Mouse (Mus musculus): Measurements from ENCODE around the gene Gsg1l. TPM values are rescaled to one million over a fixed set of nuclear protein-coding genes. Genes with fewer than 3 reads are reported as not detected.

Gsg1l gene
- polyA plus RNA-seq, 3 experiments from 2014 or later: not detected

DNA sequence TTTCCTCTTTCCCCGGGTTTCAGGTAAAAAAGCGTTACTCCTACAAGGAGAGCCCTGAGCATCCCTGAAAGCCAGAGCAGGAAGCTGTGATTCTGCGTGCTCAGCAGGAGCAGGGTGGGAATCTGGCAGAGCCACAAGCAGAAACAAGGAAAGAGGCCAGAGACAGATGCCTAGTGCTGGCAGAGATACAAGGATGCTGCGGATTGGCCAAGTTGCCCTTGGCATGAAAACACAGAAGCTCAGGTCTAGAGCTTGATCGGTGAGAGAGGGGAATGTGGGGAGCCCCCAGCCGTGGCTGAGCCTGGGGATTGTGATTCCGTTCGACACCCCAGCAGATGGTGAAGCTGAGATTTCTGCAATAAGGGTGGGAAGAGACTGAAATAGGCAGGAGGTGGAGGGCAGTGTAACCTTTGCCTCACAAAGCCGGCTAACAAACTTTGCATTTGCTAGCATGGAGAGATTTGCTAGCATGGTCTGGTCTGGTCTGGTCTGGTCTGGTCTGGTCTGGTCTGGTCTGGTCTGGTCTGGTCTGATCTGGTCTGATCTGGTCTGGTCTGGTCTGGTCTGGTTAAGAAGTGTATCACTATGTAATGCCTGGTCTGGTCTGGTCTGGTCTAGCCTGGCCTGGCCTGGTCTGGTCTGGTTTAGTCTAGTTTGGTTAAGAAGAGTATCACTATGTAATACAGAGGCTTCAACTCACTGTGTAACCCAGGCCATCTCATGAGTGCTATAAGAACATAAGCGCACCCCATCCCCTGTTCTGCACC is 50.4 kb downstream of the Gsg1l start:
- ATAC-seq: no peak

GRCm38 (mm10) chr7:126027410-126027809 is 54.8 kb downstream of the Gsg1l start:
- ATAC-seq: no peak

DNA sequence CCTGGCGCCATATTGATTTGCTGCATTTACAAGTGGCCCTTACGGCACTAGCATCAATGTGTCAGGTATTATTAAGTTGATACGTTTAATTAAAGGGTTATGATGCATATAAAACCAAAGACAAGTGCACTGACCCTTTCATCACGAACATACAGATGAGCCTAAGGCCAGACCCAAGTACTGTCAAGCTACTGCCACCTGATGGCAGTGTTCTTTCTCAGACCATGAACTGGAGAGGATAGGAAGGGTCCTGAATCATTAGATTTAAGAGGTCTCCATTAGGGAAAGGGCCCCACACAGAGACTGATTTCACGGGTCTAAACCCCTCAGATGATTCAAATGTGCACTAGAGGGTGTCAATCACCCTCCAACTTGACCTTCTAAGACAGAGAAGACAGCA is 55.6 kb downstream of the Gsg1l start:
- no peak for ATAC-seq

- no peak for ATAC-seq
Observed at GRCm38 (mm10) chr7:126019966-126020365, 62.2 kb downstream of the Gsg1l start.

DNA sequence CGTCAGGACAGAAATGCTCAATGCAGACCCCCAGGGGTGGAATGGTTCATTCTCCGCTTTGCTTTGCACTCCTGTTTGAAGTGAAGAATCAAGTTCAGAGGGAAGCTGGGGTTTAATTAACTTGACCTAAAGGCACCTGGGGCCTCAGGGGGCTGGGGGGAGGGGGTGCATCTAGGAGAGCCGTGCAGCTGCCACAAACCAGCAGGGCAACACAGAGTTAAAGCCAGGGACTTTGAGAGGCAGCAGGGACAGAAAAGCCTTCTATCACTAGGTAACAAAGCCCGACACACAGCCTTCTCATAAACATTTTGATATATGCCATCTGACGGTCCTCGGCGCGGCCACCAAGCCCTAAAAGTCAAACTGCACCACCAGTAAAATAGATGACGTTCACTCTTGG is 62.9 kb downstream of the Gsg1l start:
- ATAC-seq: no peak

GRCm38 (mm10) chr7:126017455-126017854 is 64.8 kb downstream of the Gsg1l start:
- no peak for ATAC-seq

DNA sequence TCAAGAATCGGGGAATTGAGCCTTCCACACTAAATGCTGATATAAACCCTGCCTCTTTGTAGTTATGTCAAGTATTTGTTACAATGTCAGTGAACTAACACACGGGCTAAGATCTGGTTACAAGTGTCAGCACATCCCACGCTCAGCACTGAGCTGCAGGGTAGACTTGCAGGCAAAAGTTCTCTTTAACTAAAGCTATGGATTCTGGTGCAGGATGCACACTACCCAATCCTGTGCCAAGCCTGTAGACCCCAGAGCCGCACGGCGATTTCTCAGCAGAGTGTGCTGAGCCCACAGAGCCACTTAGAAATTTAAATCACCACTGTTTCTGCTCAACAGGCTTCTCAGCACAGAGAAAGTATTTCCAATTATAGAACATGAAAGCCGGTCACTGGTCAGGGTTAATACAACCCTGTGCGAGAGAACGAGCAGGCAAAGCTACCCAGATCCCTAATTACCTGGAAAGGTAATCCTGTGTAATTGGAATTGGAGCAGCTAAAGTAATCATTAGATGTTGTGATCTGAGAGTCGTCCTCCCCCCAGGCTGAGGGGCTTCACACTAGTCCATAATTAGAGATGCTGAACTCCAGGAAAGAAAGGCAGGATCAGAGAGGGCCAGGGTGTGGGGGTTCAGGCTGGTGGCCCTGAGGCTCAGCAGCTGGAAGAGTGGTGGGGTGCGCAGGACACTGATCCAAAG is 69.7 kb downstream of the Gsg1l start:
- no peak for ATAC-seq

GRCm38 (mm10) chr7:126008789-126009148 is 73.4 kb downstream of the Gsg1l start:
- ATAC-seq: no peak

- ATAC-seq: no peak
Observed at GRCm38 (mm10) chr7:126008139-126008788, 73.9 kb downstream of the Gsg1l start.

DNA sequence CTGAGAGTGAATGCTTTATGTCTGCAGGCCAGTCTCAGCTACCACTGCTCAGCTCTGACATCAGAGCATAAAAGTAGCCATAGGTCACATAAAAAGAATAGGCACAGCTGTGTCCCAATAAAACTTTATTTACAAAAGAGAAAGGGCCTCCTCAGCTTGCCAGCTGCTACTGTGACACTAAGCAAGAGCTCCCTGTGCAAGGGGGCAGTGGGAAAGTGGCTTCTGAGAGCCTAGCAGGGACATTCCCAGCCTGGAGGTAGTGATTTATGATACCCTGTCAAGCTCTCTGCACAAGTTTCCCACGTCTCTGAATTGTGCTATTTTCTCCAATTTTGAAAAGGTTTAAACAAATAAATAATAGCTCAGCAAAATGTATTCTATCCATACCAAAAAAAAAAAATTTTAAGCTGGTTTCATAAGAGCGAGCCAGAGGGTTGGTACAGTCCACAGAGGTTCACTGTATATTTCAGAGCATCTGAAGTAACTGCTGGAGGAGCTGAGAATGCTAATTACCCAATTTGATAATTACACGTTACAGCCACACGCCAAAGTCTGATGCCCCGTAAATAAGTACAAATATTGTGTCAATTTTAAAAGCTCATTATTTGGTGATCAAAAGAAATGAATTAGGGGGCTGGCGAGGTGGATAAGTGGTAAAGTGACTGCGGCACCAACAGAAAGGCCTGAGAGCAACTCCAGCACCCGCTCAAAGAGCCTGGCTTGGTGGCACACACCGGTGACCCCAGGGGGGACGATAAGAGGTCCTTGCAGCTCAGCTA is 74.9 kb downstream of the Gsg1l start:
- ATAC-seq: no peak

DNA sequence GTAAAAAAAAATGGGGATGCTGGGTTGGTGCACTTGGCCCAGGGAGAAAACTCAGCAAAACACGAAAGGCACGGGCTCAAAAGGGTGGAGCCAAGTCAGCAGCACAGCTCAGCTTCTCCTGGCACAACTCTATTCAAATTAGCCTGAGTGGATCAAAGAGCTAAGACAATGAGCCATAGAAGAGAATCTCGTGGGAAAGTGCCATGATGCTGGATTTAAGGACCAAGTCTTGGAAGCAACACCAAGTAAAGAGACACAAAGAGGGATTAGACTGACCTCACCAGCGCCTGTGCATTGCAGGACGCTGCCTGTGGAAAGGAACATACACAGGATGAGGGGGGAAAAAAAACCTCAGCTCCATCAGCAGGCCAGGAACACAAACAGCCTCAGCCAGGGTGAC is 76.9 kb downstream of the Gsg1l start:
- no peak for ATAC-seq

GRCm38 (mm10) chr7:126001683-126002082 is 80.5 kb downstream of the Gsg1l start:
- no peak for ATAC-seq

GRCm38 (mm10) chr7:125999921-126000320 is 82.3 kb downstream of the Gsg1l start:
- ATAC-seq: no peak

GRCm38 (mm10) chr7:125996151-125996550 is 86.1 kb downstream of the Gsg1l start:
- ATAC-seq: no peak

DNA sequence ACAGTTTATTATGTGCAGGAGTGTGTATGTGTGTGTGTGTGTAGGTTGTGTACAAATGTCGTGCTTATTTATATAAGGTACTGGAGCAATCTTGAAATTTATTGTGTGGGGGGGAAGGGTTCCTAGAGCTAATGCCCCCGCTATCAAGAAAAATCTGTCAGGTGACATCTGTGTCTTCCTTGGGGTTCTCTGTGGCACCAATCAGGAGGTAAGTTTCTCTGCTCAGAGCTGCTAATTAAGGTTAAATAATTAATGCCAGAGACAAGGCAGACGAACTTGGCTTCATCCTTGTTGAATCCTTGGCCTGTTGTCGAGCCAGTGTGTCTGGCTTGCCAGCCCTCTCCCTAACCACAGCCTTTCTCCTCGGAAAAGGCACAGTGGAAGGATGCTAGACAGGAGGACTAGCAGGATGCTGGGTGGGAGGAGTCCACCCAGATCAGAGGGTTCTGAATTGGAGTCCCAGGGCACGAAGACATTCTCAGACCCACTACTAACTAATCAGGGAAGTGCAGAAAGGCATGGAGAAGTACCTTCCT is 89.8 kb downstream of the Gsg1l start:
- no peak for ATAC-seq

DNA sequence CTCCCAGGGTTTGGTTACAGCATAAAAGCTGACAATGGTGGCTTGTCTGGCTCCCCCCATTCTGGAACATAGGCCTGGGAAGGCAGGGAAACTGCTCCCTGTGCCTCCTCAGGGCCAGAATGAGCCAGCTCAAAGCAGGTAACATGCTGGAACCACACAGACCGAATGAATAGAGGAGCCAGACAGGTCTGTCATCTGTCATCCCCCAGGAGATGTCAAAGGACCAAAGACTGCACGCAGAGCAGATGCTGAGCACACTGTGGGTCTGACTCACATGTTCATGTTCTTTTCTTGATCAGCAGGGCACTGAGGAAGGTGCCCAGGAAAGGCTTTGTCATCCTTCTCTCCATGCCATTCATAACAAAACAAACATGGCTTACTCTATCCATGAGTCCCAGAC is 90.4 kb downstream of the Gsg1l start:
- no peak for ATAC-seq

- ATAC-seq: no peak
Observed at GRCm38 (mm10) chr7:125989969-125990368, 92.2 kb downstream of the Gsg1l start.

DNA sequence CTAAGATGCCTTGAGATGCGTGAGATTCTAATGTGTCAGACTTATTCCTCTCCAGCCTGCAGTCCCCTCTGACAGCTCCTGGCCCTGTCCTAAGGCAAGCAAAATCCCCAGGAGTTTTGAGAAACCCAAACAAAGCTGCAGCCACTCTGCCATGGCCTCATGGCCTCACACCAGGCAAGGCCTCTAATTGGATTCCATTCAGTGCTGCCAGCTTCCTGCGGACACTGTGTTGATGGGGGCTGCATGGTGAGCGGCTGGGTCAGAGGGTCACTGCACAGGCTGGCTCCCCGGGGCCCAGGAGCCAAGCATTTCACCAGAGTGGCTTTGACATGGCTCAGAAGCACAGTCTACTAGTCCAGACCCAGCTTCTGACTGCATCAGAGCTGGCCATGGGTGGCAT is 92.7 kb downstream of the Gsg1l start:
- ATAC-seq: no peak

GRCm38 (mm10) chr7:125988326-125988725 is 93.9 kb downstream of the Gsg1l start:
- no peak for ATAC-seq

GRCm38 (mm10) chr7:125987117-125987516 is 95.1 kb downstream of the Gsg1l start:
- ATAC-seq: no peak

DNA sequence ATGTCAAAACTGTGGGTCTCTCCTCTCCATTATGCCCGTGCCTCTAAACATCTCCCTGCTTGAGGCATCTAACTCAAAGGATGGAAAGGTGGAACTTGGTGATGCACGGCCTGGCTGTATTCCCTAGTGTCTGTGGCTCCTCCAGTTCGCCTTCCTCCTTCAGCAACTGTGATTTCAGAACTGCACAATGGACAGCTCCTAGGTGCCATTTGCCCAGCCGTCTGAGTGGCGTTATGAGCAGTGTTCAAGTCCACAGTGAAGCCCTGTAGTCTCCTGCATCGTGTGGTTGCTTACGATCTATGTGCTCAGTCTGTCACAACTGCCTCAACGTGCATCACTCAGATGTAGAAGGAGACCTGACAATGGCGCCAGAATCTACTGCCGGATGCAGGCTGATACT is 96.6 kb downstream of the Gsg1l start:
- ATAC-seq: no peak

GRCm38 (mm10) chr7:125983902-125984841 is 98.0 kb downstream of the Gsg1l start:
- ATAC-seq: no peak

All from inflammation-experienced regulatory T-cells, adult 6 months (primary cell).